Mouse (Mus musculus) cerebellum, adult 18-20 months (tissue): ENCODE measurements at regions not wholly inside any gene's neighbourhood (a gene's known extent, or its start where the extent isn't known, plus 50 kb on each side); places are given as distances from the start of the nearest gene placed in this dataset.

ENCODE experiments used
- DNase-seq, 2 experiments: peaks; one replicate each; pipeline ENCODE4 v3.0.0; 2021

DNA sequence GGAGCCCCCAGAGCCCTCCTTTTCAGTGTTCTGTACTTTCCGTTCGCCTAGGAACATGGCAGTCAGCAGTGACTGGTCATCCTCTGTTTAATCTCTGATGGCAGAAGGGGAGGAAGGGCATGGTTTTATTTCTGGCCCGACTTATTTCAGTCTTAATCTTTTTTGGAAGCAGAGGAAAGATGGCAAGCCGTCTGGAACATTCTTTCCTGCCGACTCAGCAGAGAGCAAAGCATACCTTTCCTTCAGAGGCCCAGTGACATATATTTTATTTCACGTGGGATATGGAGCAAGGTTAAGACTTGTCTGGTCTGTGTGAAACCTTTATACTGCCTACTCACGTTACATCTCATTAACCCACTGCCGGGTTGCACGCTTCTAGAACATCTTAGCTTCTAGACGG is 158.1 kb downstream of the Dyrk2 start:
- no peak for DNase-seq

DNA sequence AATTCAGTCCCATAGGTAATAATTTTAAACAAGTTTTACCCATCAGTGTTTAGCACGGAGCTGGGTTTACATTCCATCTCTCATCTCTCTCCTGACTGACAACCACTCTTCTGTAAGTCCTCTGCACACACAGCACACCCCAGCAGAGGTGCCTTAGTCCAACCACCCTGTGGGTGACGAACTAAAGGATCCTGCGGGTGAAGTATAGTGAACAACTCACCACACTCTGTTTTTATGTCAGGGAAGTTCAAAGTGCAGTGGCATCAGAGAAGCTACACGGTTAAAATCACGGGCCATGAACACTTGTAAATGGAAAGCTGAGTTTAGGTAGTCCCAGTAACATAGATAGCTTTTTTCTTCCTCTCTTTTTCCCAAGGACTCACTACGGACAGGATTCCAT is 157.1 kb downstream of the Dyrk2 start:
- no peak for DNase-seq

DNA sequence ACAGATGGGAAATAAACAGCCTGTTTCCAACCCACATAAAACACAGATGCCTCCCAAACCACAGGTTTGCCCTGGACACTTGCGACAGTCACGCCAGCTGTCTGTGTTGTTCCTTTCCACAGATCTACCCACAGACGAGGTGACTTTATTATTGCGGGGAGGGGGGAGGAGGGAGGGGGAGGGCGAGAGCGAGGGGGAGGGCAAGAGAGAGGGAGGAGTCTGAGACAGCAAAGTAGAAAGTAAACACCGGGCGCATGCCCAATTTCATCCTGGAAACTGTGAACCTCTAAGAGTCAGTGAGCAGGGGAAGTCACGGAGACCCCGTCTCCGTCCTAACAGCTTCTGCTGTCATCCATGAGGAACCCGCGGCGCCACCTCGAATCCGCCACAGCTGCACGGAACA is 155.8 kb downstream of the Dyrk2 start:
- DNase-seq, result no peak

DNA sequence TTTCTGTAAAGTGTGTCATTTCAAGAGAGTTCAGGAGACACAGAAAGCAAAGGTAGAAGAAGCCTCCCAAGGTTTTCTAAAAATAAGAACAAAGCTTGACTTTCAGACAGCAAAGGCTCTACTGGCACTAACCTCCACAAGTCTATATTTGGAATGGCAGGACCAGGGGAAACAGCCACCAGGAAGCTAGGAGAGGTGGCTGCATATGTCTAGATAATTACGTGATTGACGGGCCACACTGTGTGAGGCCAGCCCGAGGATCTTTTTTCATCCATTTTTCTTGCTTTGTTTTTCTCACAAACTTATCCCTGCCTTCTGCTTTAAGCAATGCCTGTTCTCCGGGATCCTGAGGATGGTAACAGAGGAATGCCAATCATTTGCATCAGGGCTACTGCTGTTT is 155.4 kb downstream of the Dyrk2 start:
- DNase-seq, result no peak

DNA sequence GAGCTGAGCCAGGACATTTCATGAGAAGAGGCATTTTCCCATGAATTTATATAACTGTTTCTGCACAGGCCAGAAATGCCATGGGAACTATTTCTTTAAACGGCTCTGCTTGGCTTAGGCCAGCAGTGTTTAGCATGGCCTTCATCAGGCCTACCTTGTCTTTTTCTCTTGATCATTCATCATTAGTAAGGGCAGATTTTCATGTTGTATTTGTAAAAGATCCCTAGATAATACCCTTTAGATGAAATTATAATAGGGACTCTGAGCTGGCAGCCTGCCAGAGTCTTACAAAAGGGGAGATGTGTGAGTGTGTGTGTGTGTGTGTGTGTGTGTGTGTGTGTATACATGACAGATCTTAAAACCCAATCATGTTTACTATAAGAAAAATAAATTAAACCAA is 149.4 kb downstream of the Dyrk2 start:
- no peak for DNase-seq

DNA sequence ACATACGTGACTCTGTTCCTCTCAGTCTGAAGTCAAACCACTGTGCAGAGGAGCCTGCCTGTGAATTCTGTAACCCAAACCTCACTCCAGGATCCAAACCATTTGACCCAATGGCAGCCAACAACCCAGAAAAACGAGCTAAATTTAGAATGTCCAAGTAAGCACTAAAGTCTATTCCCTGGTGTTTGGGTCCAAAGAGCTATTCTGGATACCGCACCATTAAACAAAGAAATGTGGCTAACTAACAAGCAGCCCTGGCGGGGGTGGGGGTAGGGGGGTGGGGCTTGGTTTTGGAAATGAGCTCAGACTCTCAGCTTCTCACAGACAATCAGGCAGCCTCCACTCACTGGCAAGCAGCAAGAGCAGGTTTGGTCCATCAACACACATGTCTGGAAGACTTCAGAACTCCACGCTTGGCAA is 147.9 kb downstream of the Dyrk2 start:
- no peak for DNase-seq

DNA sequence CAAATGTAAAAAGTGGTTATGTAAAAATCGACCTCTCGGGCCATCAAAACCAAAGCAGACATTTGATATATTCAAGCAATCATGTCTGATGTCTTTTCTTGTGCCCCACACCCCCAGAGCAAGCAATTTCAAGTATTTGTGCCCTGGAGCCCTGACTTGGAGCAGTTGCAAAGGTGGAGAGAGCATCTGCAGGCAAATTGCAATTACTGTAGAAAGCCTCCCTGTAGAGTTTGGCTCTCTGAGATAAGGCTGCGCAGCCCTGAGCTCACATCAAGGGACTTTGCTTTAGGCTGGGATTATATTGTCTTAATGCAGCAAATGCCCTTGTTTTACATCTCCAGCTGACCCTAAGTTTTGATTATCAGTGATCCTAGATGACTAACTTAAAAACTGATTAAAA is 147.3 kb downstream of the Dyrk2 start:
- DNase-seq, result no peak

DNA sequence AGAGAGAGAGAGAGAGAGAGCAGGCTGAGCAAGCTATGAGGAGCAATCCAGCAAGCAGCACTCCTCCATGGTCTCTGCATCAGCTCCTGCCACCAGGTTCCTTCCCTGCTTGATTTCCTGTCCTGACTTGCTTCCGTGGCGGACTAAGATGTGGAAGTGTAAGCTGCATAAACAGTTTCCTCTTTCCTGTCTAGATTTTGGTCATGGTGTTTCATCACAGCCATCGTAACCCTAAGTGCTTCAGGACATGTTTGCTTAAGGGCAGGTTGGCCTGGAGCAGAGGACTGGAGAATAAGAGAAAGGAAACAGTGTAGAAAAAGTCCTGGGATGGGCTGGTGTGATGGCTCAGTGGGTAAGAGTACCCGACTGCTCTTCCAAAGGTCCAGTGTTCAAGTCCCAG is 133.9 kb downstream of the Dyrk2 start:
- no peak for DNase-seq

DNA sequence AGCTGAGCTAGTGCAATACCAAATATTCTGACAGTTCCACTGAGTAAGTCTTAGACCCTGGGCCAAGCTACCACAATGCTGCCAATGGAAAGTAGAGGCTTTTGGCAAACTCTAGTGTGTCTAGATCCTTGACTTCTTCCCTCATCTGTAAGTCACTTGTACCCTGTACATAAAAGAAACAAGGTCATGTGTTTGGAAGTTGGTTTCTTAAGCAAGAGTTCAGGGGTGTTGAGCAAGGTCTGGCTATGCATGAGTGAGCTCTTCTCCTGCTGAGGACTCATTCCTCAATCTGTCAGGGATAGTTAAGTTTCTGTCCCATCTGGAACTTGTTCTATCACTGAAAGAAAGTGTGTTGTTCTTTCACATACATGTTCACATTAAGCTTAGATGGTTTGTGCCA is 132.9 kb downstream of the Dyrk2 start:
- DNase-seq, result no peak

DNA sequence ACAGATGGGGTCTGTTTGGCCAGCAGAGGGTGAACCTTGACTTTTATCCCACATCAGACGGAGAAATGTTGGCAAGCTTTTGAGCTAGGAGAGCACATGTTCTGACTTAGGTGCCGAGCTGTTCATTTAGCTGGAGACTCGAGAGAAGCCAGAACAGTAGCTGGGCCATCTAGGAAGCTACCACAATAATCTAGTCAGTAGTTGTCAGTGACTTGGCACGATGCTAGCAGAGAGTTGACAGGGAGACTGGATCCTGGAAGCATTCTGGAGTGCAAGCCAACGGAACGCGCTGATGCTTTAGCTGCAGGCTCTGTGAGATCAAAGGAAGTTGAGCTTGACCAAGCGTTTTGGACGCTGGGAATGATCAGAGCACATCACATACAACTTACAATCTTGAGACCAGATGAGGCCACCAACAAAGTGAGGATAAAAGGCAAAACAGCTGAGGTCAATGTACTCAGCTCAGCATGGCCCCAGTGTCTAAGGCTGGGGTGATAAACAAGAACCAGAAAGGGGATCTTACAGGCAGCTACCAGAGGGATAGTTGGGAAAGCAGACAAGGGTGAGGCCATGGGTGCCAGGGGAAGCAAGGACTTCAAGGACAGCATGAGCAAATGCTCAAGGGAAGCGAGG is 130.0 kb downstream of the Dyrk2 start:
- DNase-seq, result no peak

DNA sequence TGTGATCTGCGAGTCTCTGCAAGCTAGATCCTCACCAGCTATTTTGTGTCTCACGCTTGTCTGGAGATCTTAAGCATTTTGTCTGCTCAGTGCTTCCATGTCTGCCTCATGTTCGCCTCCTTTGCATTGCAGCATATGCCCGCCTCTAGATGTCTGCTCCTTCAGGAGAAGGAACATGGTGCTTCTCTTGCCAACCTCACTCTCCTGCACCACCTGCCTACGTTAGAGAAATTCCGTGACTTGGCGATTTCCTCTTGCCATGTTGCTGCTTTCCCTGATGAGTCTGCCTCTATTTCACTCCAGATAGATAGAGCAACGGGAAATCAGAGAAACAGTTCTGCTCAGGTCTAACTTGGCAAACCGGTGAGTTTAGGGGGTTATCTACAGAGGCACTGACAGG is 126.2 kb downstream of the Dyrk2 start:
- DNase-seq, result no peak

DNA sequence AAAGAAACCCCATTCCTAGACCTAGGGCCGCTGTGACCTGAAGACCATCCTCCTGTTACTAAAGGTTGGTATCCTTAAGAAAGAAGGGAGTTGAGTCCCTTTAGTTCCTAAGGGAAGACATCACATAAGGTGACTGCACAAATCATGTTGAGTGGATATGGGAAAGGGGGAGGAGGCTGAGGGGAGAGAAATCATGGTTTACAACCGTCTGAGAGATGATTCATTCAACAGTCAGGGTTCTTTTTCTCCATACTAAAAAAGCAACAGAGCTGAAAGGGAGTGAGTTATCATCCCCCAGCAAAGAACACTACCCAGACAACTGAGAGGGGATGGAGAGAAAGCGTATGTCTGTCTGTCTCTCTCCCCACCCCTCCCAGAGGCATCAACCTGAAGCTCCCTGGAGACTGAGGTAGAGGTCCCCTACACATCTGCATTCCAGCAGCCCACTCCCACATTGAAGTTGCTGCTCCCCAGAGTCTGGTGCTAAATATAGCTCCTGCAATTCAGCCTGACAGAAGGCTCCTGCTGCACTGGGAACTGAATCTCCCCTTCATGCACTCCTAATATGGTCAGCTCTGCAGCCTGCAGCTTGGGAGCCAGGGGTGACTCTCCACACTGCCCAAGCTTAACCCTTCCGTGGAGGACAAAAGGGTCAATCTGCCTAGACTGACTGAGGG is 123.2 kb downstream of the Dyrk2 start:
- DNase-seq, result no peak

DNA sequence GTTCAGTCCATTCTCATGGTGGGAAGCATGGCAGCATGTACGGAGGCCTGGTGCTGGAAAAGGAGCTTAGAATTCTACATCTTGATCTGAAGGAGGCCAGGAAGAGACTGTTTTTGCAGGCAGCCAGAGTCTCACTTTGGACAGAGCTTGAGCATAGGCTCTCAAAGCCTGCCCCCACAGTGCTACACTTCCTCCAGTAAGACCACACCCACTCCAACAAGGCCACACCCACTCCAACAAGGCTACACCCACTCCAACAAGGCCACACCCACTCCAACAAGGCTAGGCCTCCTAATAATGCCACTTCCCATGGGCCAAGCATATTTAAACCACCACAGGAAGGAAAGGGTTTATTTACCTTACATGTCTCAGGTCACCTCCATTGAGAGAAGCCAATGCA is 121.0 kb downstream of the Dyrk2 start:
- no peak for DNase-seq

DNA sequence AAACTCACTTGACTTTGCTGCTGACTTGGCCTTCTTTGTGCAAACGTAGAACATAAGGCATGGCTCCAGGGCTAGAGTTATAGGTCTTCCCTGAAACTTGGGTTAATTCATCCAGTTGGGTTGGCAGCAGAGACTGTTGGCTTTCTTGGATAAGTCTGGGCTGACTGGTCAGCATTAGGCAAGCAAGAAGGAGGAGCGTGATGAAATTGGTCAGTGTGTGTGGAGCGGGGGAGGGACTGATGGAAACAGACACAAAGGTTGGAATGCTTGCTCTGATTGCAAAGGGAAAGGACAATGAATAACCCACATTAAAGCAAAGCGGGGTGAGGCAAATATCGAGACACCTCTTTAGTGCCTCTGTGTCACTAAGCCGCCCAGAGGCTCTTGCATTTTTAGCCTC is 120.3 kb downstream of the Dyrk2 start:
- no peak for DNase-seq

DNA sequence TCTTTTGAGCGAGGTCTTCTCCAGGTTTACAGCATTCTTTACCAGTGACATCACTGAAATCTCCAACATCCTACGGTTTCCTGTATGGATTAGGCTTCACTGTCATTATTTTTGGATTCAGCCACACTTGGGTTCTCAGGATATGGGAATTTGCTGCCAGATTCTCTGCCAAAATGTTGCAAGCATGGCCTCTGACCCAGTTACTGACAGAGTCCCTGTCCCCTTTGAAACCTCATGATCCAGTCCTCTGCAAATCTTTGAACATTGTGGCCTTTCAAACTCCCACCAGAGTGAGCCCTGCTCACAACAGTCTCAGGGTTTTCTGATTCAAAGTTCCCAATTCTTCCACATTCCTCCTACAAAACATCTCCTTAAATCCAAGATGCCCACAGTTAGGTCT is 118.9 kb downstream of the Dyrk2 start:
- DNase-seq, result no peak

DNA sequence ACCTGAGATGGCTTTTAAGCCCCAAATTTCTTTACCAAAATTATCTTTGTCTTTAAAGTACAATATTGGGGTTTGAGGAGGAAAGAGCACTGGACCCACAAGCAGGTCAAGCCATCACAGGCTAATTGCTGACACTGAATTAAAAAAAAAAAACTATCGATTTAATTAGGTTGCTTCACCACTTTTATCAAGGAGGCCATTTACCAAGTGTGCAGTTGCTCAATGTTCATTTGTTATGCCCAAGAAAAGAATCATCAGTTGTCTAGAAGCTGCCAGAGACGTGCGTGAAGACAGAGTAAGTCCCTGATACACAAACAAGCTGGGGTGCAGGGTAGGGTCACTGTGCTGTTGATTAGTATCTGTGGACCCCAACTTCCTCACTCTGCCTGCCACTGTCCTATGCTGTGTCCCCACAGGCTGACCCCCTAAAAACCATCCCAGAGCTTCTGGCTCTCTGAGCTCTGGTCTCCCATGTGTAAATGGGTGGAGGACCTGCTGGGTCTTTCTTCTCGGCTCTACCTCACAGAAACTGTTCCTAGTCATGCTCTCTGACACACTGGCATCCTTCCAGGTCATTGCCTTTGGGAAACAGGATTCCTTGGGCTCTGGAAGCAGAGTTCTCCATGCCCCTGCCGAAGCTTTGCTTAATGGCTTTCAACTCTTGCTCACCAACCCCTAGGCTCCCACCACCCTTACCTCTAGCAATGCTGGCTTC is 116.8 kb downstream of the Dyrk2 start:
- DNase-seq, result no peak

DNA sequence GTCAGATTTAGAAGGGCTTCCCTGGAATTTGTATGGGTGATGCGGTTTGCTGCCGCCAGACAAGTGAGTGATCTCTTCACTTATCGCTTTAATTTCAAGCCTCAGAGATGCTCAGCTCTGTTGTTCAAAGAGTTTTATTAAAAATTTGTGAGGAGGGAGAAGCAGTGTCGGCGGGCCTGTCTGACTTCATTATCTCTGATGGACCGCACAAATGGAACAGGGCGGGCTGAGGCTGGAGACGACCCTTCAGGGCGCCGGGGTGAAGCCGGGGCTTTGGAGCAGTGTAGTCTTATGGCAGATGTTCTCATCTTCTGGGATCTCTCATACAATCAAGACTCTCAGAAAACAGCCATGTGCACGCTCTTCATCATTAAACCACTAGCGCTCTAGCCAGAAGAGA is 115.2 kb downstream of the Dyrk2 start:
- no peak for DNase-seq

DNA sequence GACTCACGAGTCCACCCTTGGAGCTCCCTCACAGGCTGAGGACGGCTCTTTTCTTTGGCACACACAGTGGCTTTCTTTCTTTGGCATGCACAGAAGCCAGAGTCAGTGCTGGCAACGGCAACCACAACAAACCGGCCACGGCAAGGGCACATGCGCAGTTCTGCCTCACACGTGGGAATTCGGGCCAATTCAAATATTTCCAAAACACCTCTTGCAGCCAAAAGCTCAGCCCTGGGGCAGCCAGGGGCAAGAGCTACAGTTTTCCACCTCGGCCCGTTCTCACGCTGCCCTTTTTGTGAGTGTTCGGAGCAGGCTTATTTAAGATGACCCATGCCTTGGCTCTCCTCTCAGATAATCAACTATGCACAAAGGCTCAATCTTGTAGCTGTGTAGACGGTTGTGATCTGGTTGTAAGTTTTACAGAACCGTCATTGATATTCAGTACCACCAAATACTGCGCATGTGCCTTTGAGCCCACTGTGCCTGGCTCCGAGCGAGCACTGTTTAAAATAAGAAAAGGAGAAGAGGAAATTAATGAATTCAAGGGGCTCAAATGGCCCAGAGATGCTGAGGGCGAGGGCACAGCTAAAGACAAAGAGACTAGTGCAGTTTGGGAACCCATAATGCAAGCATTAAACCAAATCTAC is 111.1 kb downstream of the Dyrk2 start:
- peak; percentile 3 to 22 for DNase-seq

DNA sequence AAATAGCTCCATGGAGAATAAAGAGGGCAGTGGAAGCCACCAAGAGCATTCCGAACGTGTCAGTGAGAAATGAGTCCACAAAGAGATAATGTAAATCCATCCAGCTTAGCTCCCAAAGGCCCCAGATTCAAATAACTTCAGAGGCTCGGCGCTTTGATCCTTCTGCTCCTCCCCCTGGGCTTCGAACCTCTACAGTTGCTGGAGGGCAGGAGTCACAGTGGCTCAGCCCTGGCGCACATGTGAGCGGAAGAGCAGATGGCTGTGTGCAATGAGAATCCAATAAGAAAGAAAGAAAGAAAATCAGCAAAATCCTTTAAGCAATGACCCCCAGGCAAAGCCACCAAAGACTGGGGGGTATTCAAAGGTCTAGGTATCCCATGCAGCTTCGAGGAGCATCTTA is 109.6 kb downstream of the Dyrk2 start:
- no peak for DNase-seq

DNA sequence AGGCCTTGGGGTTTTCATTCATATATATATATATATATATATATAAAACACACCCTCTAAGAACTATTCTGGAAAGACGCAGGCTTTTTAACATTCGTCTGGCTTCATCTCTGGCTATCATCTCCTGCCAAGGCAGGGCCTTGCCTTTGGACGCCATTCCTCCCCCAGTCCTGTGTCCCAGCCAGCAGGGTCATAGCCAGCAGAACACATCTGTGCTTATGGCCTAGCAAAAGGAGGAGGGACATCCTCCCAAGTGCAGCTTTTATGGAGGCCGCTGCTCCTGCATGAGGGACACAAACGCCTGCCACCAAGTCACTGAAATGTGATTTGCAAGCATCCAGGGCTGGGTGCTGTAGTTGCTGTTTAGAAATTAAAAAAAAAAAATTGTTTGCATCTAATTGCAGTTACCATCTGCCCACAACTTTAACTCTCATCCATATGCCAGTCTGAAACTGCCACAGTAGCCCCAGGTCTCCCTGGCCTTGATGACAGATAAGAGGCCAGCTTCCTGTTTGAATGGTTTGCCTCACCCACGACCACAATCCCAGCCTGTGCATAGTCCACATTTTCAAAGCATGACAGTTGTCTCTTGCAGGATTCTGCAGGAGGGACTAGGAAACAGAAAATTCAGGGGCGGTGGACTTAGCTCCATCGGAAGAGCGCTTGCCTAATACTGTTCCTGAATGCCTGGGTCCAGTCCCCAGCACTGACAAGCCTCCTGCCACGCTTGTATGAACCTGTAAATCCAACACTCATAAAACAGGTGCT is 108.7 kb downstream of the Dyrk2 start:
- DNase-seq, result no peak

DNA sequence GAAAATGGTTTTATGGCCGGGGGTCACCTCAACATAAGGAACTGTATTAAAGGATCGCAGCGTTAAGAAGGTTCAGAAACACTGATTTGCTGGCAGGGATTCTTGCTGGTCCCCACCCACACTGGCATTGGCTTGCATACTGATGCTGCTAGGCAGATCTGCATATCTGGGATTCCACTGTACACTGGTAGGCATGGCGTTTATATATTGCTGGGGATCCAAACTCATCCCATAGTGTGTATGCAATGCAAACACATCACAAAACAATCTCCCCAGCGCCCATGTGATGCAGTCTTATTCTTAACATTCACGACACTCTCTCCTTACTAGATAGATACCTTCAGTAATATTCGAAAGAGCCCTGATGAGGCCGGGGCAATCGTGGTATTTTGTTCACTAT is 105.0 kb downstream of the Dyrk2 start:
- DNase-seq, result no peak

DNA sequence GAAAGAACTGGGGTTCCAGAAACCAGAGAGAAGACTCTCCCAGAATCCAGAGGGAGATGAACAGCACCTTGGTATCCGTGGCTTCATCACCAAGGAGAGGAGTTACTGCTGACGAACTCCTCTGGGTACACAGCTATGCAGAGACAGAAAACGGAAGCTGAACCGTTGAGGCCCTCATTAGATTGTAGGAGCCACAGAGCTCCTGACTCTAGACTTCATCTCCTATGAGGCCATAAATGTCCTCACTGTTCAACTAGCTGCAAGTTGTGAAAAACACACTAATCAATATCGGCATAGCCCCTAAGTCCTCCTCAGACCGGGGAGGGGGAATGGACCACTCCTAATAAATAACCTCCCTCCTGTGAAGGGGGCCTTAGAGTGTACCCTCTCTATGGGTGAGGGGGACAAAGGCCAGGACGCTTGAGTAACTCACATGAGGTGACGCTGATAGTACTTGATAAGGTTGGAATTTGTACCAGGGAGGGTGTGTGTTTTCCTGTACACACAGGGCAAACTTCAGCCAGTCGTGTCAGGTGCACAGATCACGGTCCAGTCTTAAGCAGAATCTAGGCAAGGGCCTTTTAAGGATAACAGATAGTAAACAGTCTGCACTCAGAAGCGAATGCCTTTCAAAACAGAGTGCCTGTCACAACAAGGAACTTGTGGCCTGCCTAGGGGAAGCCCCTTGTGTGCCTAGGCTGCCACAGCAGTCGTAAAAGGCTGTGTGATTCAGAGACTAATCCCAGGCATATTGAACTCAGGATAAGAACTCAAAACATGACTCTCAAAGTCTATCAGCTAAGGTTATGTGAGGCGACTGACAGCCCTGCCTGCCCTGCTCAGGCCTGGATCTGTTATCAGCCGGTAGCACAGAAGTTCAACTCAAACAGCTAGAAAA is 104.2 kb downstream of the Dyrk2 start:
- no peak for DNase-seq
